Mouse (Mus musculus): ENCODE measurements at regions not wholly inside any gene's neighbourhood (a gene's known extent, or its start where the extent isn't known, plus 50 kb on each side); places are given as distances from the start of the nearest gene placed in this dataset.

DNA sequence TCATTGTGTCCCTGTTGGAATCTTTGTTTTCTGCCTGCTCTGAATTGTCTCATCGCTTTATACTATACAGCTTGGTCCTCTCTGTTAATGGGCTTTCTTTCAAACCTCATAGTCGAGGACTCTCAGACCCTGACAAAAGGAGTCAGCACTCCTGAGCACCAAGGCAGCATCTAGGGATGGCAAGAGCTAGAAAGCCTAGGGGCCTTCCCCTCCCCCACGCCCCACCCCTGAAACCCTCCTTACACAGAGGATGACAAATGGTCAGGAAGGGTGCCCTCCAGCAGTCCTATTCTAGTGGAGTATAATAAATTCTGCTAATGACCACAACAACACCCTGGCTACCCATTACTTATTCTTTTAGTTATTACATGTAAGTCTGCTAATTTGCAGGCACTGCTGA is 74.4 kb downstream of the Tbx19 start:
- Histone ChIP-seq H3K9ac (ENCODE audit: low read depth, low read length, severe bottlenecking) (no peak overlapping the region), H3K4me3 (replicated peaks; ENCODE audit: low read length) (no peak overlapping the region), H3K4me2 (replicated peaks; ENCODE audit: low read depth, low read length, severe bottlenecking) (no peak overlapping the region), H3K9me3 (ENCODE audit: control insufficient read depth, low read length) (no peaks in the 10 kb centered on the region), H3K36me3 (ENCODE audit: control insufficient read depth, insufficient read depth, low read length) (no peaks in the 10 kb centered on the region), H3K4me1 (ENCODE audit: control insufficient read depth, insufficient read depth, low read length) (no peaks in the 10 kb centered on the region), H3K27ac (replicated peaks; ENCODE audit: low read depth, low read length) (no peak overlapping the region), H3K27me3 (ENCODE audit: control insufficient read depth, insufficient read depth, low read length) (no peaks in the 10 kb centered on the region)
- WGBS: 73% methylated on average over 3 of the region's 3 CpGs
- TF ChIP-seq POLR2A (IDR thresholded peaks at IDR 0.05; ENCODE audit: borderline replicate concordance, extremely low read depth, insufficient read depth, insufficient read length): no peak
- ATAC-seq (ENCODE audit: low FRiP score, low read depth) (no peak), DNase-seq (ENCODE audit: low spot score) (no peak)

GRCm38 (mm10) chr1:165084753-165085152 is 75.8 kb downstream of the Tbx19 start:
- no peak overlapping the region for H3K9ac ChIP-seq (ENCODE audit: low read depth, low read length, severe bottlenecking)
- H3K27ac ChIP-seq (replicated peaks; ENCODE audit: low read depth, low read length): no peak overlapping the region
- no peaks in the 10 kb centered on the region for H3K4me1 ChIP-seq (ENCODE audit: control insufficient read depth, insufficient read depth, low read length)
- no peak for DNase-seq (ENCODE audit: low spot score)
- H3K9me3 ChIP-seq (ENCODE audit: control insufficient read depth, low read length): no peaks in the 10 kb centered on the region
- no peak for ATAC-seq (ENCODE audit: low FRiP score, low read depth)
- no peaks in the 10 kb centered on the region for H3K27me3 ChIP-seq (ENCODE audit: control insufficient read depth, insufficient read depth, low read length)
- no peak overlapping the region for H3K4me2 ChIP-seq (replicated peaks; ENCODE audit: low read depth, low read length, severe bottlenecking)
- TF ChIP-seq POLR2A (IDR thresholded peaks at IDR 0.05; ENCODE audit: borderline replicate concordance, extremely low read depth, insufficient read depth, insufficient read length): no peak
- H3K36me3 ChIP-seq (ENCODE audit: control insufficient read depth, insufficient read depth, low read length): no peaks in the 10 kb centered on the region
- H3K4me3 ChIP-seq (replicated peaks; ENCODE audit: low read length): no peak overlapping the region
- 74% methylated on average over 9 of the region's 9 CpGs for WGBS

- Histone ChIP-seq H3K4me3 (replicated peaks; ENCODE audit: low read length) (no peak overlapping the region), H3K4me2 (replicated peaks; ENCODE audit: low read depth, low read length, severe bottlenecking) (no peak overlapping the region), H3K9ac (ENCODE audit: low read depth, low read length, severe bottlenecking) (no peak overlapping the region), H3K36me3 (ENCODE audit: control insufficient read depth, insufficient read depth, low read length) (no peaks in the 10 kb centered on the region), H3K27ac (replicated peaks; ENCODE audit: low read depth, low read length) (no peak overlapping the region), H3K4me1 (ENCODE audit: control insufficient read depth, insufficient read depth, low read length) (no peaks in the 10 kb centered on the region), H3K27me3 (ENCODE audit: control insufficient read depth, insufficient read depth, low read length) (no peaks in the 10 kb centered on the region), H3K9me3 (ENCODE audit: control insufficient read depth, low read length) (no peaks in the 10 kb centered on the region)
- DNase-seq (ENCODE audit: low spot score) (peak; percentile 18), ATAC-seq (ENCODE audit: low FRiP score, low read depth) (no peak)
- 80% methylated on average over 6 of the region's 6 CpGs for WGBS
- TF ChIP-seq POLR2A (IDR thresholded peaks at IDR 0.05; ENCODE audit: borderline replicate concordance, extremely low read depth, insufficient read depth, insufficient read length): no peak
These were observed 76.4 kb downstream of the Tbx19 start for GRCm38 (mm10) chr1:165084179-165084578.

GRCm38 (mm10) chr1:165080351-165080750 is 80.2 kb downstream of the Tbx19 start:
- Histone ChIP-seq H3K27me3 (ENCODE audit: control insufficient read depth, insufficient read depth, low read length) (no peaks in the 10 kb centered on the region), H3K9ac (ENCODE audit: low read depth, low read length, severe bottlenecking) (no peak overlapping the region), H3K27ac (replicated peaks; ENCODE audit: low read depth, low read length) (no peak overlapping the region), H3K36me3 (ENCODE audit: control insufficient read depth, insufficient read depth, low read length) (no peaks in the 10 kb centered on the region), H3K4me3 (replicated peaks; ENCODE audit: low read length) (no peak overlapping the region), H3K4me1 (ENCODE audit: control insufficient read depth, insufficient read depth, low read length) (peaks cover 3% of the 10 kb centered on the region; the same call in 1 of the 2 replicates), H3K9me3 (ENCODE audit: control insufficient read depth, low read length) (no peaks in the 10 kb centered on the region), H3K4me2 (replicated peaks; ENCODE audit: low read depth, low read length, severe bottlenecking) (no peak overlapping the region)
- WGBS: 88% methylated on average over 9 of the region's 9 CpGs
- no peak for DNase-seq (ENCODE audit: low spot score)
- ATAC-seq (ENCODE audit: low FRiP score, low read depth): no peak
- TF ChIP-seq POLR2A (IDR thresholded peaks at IDR 0.05; ENCODE audit: borderline replicate concordance, extremely low read depth, insufficient read depth, insufficient read length): no peak

DNA sequence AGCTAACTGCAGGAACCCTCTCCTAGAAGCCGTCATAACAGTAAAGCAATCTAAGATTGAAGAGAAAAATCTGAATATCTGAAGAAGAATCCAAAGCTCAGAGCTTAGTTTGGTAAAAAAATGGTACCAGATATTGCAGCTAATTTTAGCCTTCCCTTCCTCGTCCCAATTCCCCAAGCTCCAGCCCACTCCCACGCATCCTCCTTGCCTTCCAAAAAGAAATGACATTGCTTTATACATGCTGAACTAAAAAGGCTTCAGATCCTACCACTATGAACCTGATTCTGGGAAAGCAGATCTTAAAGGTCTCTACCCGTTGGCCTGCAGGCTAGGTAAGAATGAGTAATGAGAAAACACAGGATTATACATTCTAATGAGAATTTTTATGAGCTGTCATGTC is 83.3 kb downstream of the Tbx19 start:
- no peaks in the 10 kb centered on the region for H3K36me3 ChIP-seq (ENCODE audit: control insufficient read depth, insufficient read depth, low read length)
- no peak overlapping the region for H3K9ac ChIP-seq (ENCODE audit: low read depth, low read length, severe bottlenecking)
- H3K27me3 ChIP-seq (ENCODE audit: control insufficient read depth, insufficient read depth, low read length): no peaks in the 10 kb centered on the region
- whole genome bisulfite sequencing: 78% methylated on average over 4 of the region's 4 CpGs
- H3K27ac ChIP-seq (replicated peaks; ENCODE audit: low read depth, low read length): no peak overlapping the region
- peaks cover 4% of the 10 kb centered on the region; the same call in 1 of the 2 replicates for H3K4me1 ChIP-seq (ENCODE audit: control insufficient read depth, insufficient read depth, low read length)
- H3K4me2 ChIP-seq (replicated peaks; ENCODE audit: low read depth, low read length, severe bottlenecking): no peak overlapping the region
- DNase-seq (ENCODE audit: low spot score) (no peak), ATAC-seq (ENCODE audit: low FRiP score, low read depth) (no peak)
- no peak for TF ChIP-seq POLR2A (IDR thresholded peaks at IDR 0.05; ENCODE audit: borderline replicate concordance, extremely low read depth, insufficient read depth, insufficient read length)
- no peaks in the 10 kb centered on the region for H3K9me3 ChIP-seq (ENCODE audit: control insufficient read depth, low read length)
- no peak overlapping the region for H3K4me3 ChIP-seq (replicated peaks; ENCODE audit: low read length)
